Mouse (Mus musculus): ENCODE results near the gene Rora.

DNA sequence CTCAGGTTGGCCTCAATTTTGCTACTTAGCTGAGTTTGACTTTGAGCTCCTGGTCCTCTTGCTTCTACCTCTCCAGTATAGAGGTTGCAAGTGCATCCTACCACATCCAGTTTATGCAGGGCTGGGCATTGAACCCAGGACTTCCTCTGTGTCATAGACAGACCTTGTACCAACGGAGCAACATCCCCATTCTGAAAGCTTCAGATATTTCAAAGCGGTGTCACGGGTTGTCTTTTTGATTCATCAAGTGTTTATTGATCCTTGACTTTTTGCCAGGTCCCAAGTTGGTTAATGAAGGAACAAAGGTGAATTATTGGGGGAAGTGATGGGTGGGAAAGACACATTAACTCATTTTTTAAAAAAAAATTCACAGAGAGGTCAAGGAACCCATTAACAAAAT lies 17.1 kb downstream of the Rora start:
- TF ChIP-seq POLR2A (IDR thresholded peaks at IDR 0.05; ENCODE audit: insufficient read length, low read depth) (no peak), MYOG (IDR thresholded peaks at IDR 0.05; ENCODE audit: control insufficient read depth in 1 of 3, insufficient read depth in 1 of 3, insufficient read length in 2 of 3, low read depth in 2 of 3) (no peak), MAX (IDR thresholded peaks at IDR 0.05; ENCODE audit: low read depth) (no peak), CEBPB (IDR thresholded peaks at IDR 0.05; ENCODE audit: insufficient read depth, poor library complexity, severe bottlenecking) (no peak), POLR2AphosphoS2 (IDR thresholded peaks at IDR 0.05; ENCODE audit: insufficient read length, low read depth) (no peak), E2F4 (IDR thresholded peaks at IDR 0.05; ENCODE audit: insufficient read depth) (no peak), TCF12 (IDR thresholded peaks at IDR 0.05; ENCODE audit: insufficient read depth, poor library complexity, severe bottlenecking) (no peak)
